Mouse (Mus musculus) myocyte (in vitro differentiated cells): ENCODE data around the gene Krtdap. TPM values are rescaled to one million over a fixed set of nuclear protein-coding genes. Genes with fewer than 3 reads are reported as not detected.

Experiments used
- H3K27me3 ChIP-seq: one replicate; pipeline ENCODE4 v1.6.1; 2011; ENCODE audit not compliant: control insufficient read depth, insufficient read depth, insufficient read length
- H3K36me3 ChIP-seq: one replicate; pipeline ENCODE4 v1.6.1; 2011; ENCODE audit not compliant: control insufficient read depth, insufficient read depth
- H3K4me2 ChIP-seq: one replicate; pipeline ENCODE4 v1.6.1; 2011; ENCODE audit warnings: low read depth, control low read depth
- H3K4me3 ChIP-seq: one replicate; pipeline ENCODE4 v1.5.1; 2011; ENCODE audit warnings: mild to moderate bottlenecking, control low read depth, moderate library complexity
- H3K79me2 ChIP-seq: one replicate; pipeline ENCODE4 v1.6.1; 2011; ENCODE audit not compliant: control insufficient read depth, insufficient read depth
- H3ac ChIP-seq: one replicate; pipeline ENCODE4 v1.6.1; 2011; ENCODE audit not compliant: control insufficient read depth, insufficient read length
- CEBPB ChIP-seq: IDR thresholded peaks from 2 replicates; pipeline ENCODE4 v1.6.1; 2011; ENCODE audit warnings: mild to moderate bottlenecking, moderate library complexity; ENCODE audit not compliant: poor library complexity, insufficient read depth, severe bottlenecking
- E2F4 ChIP-seq: IDR thresholded peaks from one replicate; pipeline ENCODE4 v1.6.1; 2011; ENCODE audit warnings: mild to moderate bottlenecking, control low read depth, moderate library complexity; ENCODE audit not compliant: insufficient read depth
- MAX ChIP-seq: IDR thresholded peaks from one replicate; pipeline ENCODE4 v1.6.1; 2011; ENCODE audit warnings: low read depth, mild to moderate bottlenecking, control low read depth
- MYOD1 ChIP-seq, 3 experiments: IDR thresholded peaks; one replicate each; pipeline ENCODE4 v1.6.1; 2011; ENCODE audit warnings: control low read depth in 2 of 3, low read depth in 2 of 3, mild to moderate bottlenecking in 2 of 3, moderate library complexity in 1 of 3; ENCODE audit not compliant: insufficient read length in 2 of 3, control insufficient read depth in 1 of 3
- MYOG ChIP-seq, 3 experiments: IDR thresholded peaks; one replicate each; pipeline ENCODE4 v1.6.1; 2011; ENCODE audit warnings: control low read depth in 2 of 3, low read depth in 2 of 3, mild to moderate bottlenecking in 2 of 3; ENCODE audit not compliant: insufficient read length in 2 of 3, control insufficient read depth in 1 of 3, insufficient read depth in 1 of 3
- POLR2A ChIP-seq: IDR thresholded peaks from one replicate; pipeline ENCODE4 v1.6.1; 2011; ENCODE audit warnings: low read depth, mild to moderate bottlenecking, control low read depth, moderate library complexity; ENCODE audit not compliant: insufficient read length
- POLR2AphosphoS2 ChIP-seq: IDR thresholded peaks from one replicate; pipeline ENCODE4 v1.6.1; 2011; ENCODE audit warnings: low read depth, control low read depth; ENCODE audit not compliant: insufficient read length
- REST ChIP-seq: IDR thresholded peaks from one replicate; pipeline ENCODE4 v1.6.1; 2011; ENCODE audit warnings: mild to moderate bottlenecking, control low read depth, moderate library complexity; ENCODE audit not compliant: insufficient read depth, insufficient read length
- SRF ChIP-seq: IDR thresholded peaks from one replicate; pipeline ENCODE4 v1.6.1; 2011; ENCODE audit warnings: low read depth; ENCODE audit not compliant: control insufficient read depth, insufficient read length
- TCF12 ChIP-seq: IDR thresholded peaks from one replicate; pipeline ENCODE4 v1.6.1; 2011; ENCODE audit warnings: mild to moderate bottlenecking, control low read depth; ENCODE audit not compliant: poor library complexity, insufficient read depth, severe bottlenecking
- TCF3 ChIP-seq: IDR thresholded peaks from one replicate; pipeline ENCODE4 v1.6.1; 2011; ENCODE audit warnings: low read depth, control low read depth; ENCODE audit not compliant: insufficient read length
- USF1 ChIP-seq: IDR thresholded peaks from one replicate; pipeline ENCODE4 v1.6.1; 2011; ENCODE audit warnings: low read depth, mild to moderate bottlenecking, control low read depth, moderate library complexity
- polyA plus RNA-seq: library from polyadenylated mRNA; unstranded; fragments of >200 nt; fragmentation: generic; extraction: Trizol; gene quantifications from one replicate; pipeline ENCODE4 v1.2.1, GENCODE M21; 2012; ENCODE audit warnings: missing spikeins

Krtdap gene
- polyA plus RNA-seq, 1 experiment, result not detected

- Histone ChIP-seq H3K79me2 (no peaks in the 10 kb centered on the region), H3ac (no peak overlapping the region), H3K4me2 (no peak overlapping the region), H3K36me3 (no peaks in the 10 kb centered on the region), H3K27me3 (no peaks in the 10 kb centered on the region), H3K4me3 (no peak overlapping the region)
- TF ChIP-seq TCF12, result no peak
- TF ChIP-seq POLR2AphosphoS2, result no peak
- no peak for TF ChIP-seq USF1
- no peak for TF ChIP-seq CEBPB
- TF ChIP-seq E2F4, result no peak
- no peak for TF ChIP-seq TCF3
- no peak for TF ChIP-seq SRF
- no peak for TF ChIP-seq MYOD1 (IDR thresholded peaks at IDR 0.05; ENCODE audit: control insufficient read depth in 1 of 3, insufficient read length in 2 of 3, low read depth in 2 of 3)
- no peak for TF ChIP-seq REST
- TF ChIP-seq POLR2A, result no peak
- TF ChIP-seq MYOG (IDR thresholded peaks at IDR 0.05; ENCODE audit: control insufficient read depth in 1 of 3, insufficient read depth in 1 of 3, insufficient read length in 2 of 3, low read depth in 2 of 3), result no peak
- no peak for TF ChIP-seq MAX
Observed at GRCm38 (mm10) chr7:30785154-30785553, 2.5 kb upstream of the Krtdap start.

- H3ac ChIP-seq, result no peak overlapping the region
- TF ChIP-seq MYOG (IDR thresholded peaks at IDR 0.05; ENCODE audit: control insufficient read depth in 1 of 3, insufficient read depth in 1 of 3, insufficient read length in 2 of 3, low read depth in 2 of 3) (no peak), SRF (no peak), TCF12 (no peak), REST (no peak), MAX (no peak), TCF3 (no peak), POLR2A (no peak), MYOD1 (IDR thresholded peaks at IDR 0.05; ENCODE audit: control insufficient read depth in 1 of 3, insufficient read length in 2 of 3, low read depth in 2 of 3) (no peak), E2F4 (no peak), CEBPB (no peak), POLR2AphosphoS2 (no peak), USF1 (no peak)
- H3K27me3 ChIP-seq, result no peaks in the 10 kb centered on the region
- no peaks in the 10 kb centered on the region for H3K36me3 ChIP-seq
- H3K4me2 ChIP-seq, result no peak overlapping the region
- H3K4me3 ChIP-seq, result no peak overlapping the region
- no peaks in the 10 kb centered on the region for H3K79me2 ChIP-seq
Observed at GRCm38 (mm10) chr7:30785721-30786546, 1.8 kb upstream of the Krtdap start.

DNA sequence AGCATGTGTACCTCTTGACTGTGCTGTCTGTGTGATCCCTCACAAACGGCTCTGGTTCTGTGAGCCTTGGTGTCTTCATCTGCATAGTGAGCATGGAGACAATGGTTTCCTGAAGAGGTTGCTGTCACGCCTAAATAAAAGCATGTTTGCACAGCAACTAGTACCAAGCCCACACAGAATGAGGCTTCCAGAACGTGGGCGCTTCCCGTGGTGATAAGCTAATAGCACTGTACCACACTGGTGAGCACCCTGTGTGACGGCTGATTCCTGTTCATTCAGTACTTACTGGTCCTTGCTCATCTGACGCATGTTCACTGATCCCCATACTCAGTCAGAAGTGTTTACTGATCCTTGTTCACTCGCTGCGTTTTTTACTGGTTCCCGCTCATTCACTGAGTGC lies 2.4 kb downstream of the Krtdap start:
- no peak for TF ChIP-seq MYOG (IDR thresholded peaks at IDR 0.05; ENCODE audit: control insufficient read depth in 1 of 3, insufficient read depth in 1 of 3, insufficient read length in 2 of 3, low read depth in 2 of 3)
- TF ChIP-seq SRF, result no peak
- no peak for TF ChIP-seq E2F4
- TF ChIP-seq TCF12, result no peak
- TF ChIP-seq POLR2AphosphoS2, result no peak
- TF ChIP-seq POLR2A, result no peak
- TF ChIP-seq MAX, result no peak
- no peak for TF ChIP-seq MYOD1 (IDR thresholded peaks at IDR 0.05; ENCODE audit: control insufficient read depth in 1 of 3, insufficient read length in 2 of 3, low read depth in 2 of 3)
- TF ChIP-seq REST, result no peak
- TF ChIP-seq TCF3, result no peak
- TF ChIP-seq CEBPB, result no peak
- TF ChIP-seq USF1, result no peak
- Histone ChIP-seq H3K36me3 (no peaks in the 10 kb centered on the region), H3K27me3 (no peaks in the 10 kb centered on the region), H3K4me3 (no peak overlapping the region), H3K79me2 (no peaks in the 10 kb centered on the region), H3K4me2 (no peak overlapping the region), H3ac (no peak overlapping the region)

- no peak overlapping the region for H3ac ChIP-seq
- H3K4me2 ChIP-seq, result no peak overlapping the region
- H3K27me3 ChIP-seq, result no peaks in the 10 kb centered on the region
- TF ChIP-seq SRF, result no peak
- TF ChIP-seq TCF12, result no peak
- TF ChIP-seq CEBPB, result no peak
- TF ChIP-seq USF1, result no peak
- TF ChIP-seq MYOD1 (IDR thresholded peaks at IDR 0.05; ENCODE audit: control insufficient read depth in 1 of 3, insufficient read length in 2 of 3, low read depth in 2 of 3), result no peak
- TF ChIP-seq POLR2AphosphoS2, result no peak
- no peak for TF ChIP-seq MYOG (IDR thresholded peaks at IDR 0.05; ENCODE audit: control insufficient read depth in 1 of 3, insufficient read depth in 1 of 3, insufficient read length in 2 of 3, low read depth in 2 of 3)
- no peak for TF ChIP-seq E2F4
- no peak for TF ChIP-seq TCF3
- no peak for TF ChIP-seq REST
- no peak for TF ChIP-seq POLR2A
- no peak for TF ChIP-seq MAX
- H3K4me3 ChIP-seq, result no peak overlapping the region
- H3K36me3 ChIP-seq, result no peaks in the 10 kb centered on the region
- H3K79me2 ChIP-seq, result no peaks in the 10 kb centered on the region
Observed at GRCm38 (mm10) chr7:30791921-30792320, 4.2 kb downstream of the Krtdap start.
